Mouse (Mus musculus): ENCODE data around the gene Sis.

Gene Sis

GRCm38 (mm10) chr3:72967675-72968074 lies at the start of gene Sis:
Sis (minus strand) TSS chr3:72967863.
- no peak for DNase-seq (ENCODE audit: low spot score in 2 of 2)

- DNase-seq (ENCODE audit: low spot score in 2 of 2): no peak
These were observed 38.4 kb upstream of the Sis start for GRCm38 (mm10) chr3:73006045-73006444.

GRCm38 (mm10) chr3:73002933-73003696 lies 35.5 kb upstream of the Sis start:
- DNase-seq (ENCODE audit: low spot score in 2 of 2): no peak

- DNase-seq (ENCODE audit: low spot score in 2 of 2): no peak
These were observed 29.9 kb upstream of the Sis start for GRCm38 (mm10) chr3:72997517-72997916.

GRCm38 (mm10) chr3:72990992-72991391 lies 23.3 kb upstream of the Sis start:
- DNase-seq (ENCODE audit: low spot score in 2 of 2): no peak

- DNase-seq (ENCODE audit: low spot score in 2 of 2): no peak
These were observed 8.9 kb upstream of the Sis start for GRCm38 (mm10) chr3:72976602-72977001.

- no peak for DNase-seq (ENCODE audit: low spot score in 2 of 2)
These were observed 48.6 kb downstream of the Sis start for GRCm38 (mm10) chr3:72918919-72919526.

- no peak for DNase-seq (ENCODE audit: low spot score in 2 of 2)
These were observed 85.2 kb downstream of the Sis start for GRCm38 (mm10) chr3:72882501-72882900.

- DNase-seq (ENCODE audit: low spot score in 2 of 2): no peak
These were observed 99.5 kb downstream of the Sis start for GRCm38 (mm10) chr3:72868141-72868540.

GRCm38 (mm10) chr3:72858738-72859137 lies 108.9 kb downstream of the Sis start:
- DNase-seq (ENCODE audit: low spot score in 2 of 2): no peak

GRCm38 (mm10) chr3:72855405-72855804 lies 112.3 kb downstream of the Sis start:
- no peak for DNase-seq (ENCODE audit: low spot score in 2 of 2)

GRCm38 (mm10) chr3:72840641-72841040 lies 127.0 kb downstream of the Sis start:
- no peak for DNase-seq (ENCODE audit: low spot score in 2 of 2)
